Mouse (Mus musculus): ENCODE results near the gene Srcin1. TPM values are rescaled to one million over a fixed set of nuclear protein-coding genes. Genes with fewer than 3 reads are reported as not detected.

The Srcin1 gene
- polyA plus RNA-seq, 1 experiment from 2014 or later = 9.2 TPM

DNA sequence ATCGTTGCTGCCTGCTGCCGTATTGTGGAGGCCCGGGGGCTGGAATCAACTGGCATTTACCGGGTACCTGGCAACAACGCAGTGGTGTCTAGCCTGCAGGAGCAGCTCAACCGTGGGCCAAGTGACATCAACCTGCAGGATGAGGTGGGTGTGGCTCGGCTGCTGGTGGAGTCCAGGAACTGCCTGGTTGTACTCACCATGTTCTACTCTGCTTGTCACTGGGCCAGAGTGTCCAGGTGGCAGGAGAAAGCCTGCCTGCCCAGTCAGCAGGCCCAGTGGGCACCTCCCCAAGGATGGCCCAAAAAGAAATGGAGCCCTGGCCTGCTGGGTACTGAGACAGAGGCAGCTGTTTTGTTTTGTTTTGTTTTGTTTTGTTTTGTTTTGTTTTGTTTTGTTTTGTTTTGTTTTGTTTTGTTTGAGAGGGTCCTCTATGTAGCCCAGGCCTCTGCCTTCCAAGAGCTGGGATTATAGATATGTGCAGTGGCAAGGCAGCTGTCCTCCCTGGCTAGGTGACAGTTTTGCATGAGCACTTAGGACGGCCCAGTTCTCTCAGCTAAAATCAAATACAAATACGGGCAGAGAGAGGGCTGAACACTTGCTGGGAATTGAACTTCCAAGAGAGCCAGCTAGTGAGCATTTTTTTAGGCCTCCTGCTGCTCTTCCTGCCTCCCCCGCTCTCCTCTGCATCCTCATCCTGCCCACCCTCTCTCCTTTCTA lies 109.4 kb downstream of the Srcin1 start:
- H3K4me2 ChIP-seq (ENCODE audit: low read length) = no peak overlapping the region
- H3K36me3 ChIP-seq (ENCODE audit: control insufficient read depth, insufficient read depth, low read length) = peaks cover 26% of the 10 kb centered on the region
- no peak overlapping the region for H3K9ac ChIP-seq (ENCODE audit: low read depth, low read length)
- H3K27me3 ChIP-seq (ENCODE audit: control insufficient read depth, insufficient read depth, low read depth, low read length) = peaks cover under 1% of the 10 kb centered on the region; the same call in 1 of the 2 replicates
- no peaks in the 10 kb centered on the region for H3K4me1 ChIP-seq (ENCODE audit: control insufficient read depth, insufficient read depth, low read length)
- no peak for ATAC-seq
- H3K9me3 ChIP-seq (replicated peaks; ENCODE audit: control insufficient read depth, low read length, poor library complexity, severe bottlenecking) = no peaks in the 10 kb centered on the region
- H3K4me3 ChIP-seq (ENCODE audit: low read depth, low read length) = no peak overlapping the region
- H3K27ac ChIP-seq (ENCODE audit: low read length) = no peak overlapping the region
- 71% methylated on average over 10 of the region's 10 CpGs for WGBS

DNA sequence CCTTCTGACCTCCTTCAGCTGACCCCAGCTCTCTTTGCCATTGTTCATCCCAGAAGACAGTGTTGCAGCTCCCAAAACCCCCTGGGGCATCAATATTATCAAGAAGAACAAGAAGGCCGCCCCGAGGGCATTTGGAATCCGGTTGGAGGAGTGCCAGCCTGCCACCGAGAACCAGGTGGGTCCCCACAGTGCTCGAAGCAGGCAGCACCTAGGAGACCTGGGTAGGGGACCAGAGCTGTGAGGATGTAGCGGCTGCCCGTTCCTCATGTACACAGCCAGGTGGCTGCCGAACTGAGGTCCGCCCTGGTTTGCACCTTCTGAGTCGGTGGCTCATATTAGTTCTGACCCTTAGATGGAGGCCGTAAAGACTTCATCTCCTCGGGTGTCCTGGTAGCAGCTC lies 110.0 kb downstream of the Srcin1 start:
- peaks cover 26% of the 10 kb centered on the region for H3K36me3 ChIP-seq (ENCODE audit: control insufficient read depth, insufficient read depth, low read length)
- H3K4me1 ChIP-seq (ENCODE audit: control insufficient read depth, insufficient read depth, low read length) = no peaks in the 10 kb centered on the region
- H3K27me3 ChIP-seq (ENCODE audit: control insufficient read depth, insufficient read depth, low read depth, low read length) = peaks cover 4% of the 10 kb centered on the region
- 81% methylated on average over 12 of the region's 12 CpGs for WGBS
- no peaks in the 10 kb centered on the region for H3K9me3 ChIP-seq (replicated peaks; ENCODE audit: control insufficient read depth, low read length, poor library complexity, severe bottlenecking)
- no peak overlapping the region for H3K4me2 ChIP-seq (ENCODE audit: low read length)
- no peak overlapping the region for H3K4me3 ChIP-seq (ENCODE audit: low read depth, low read length)
- H3K9ac ChIP-seq (ENCODE audit: low read depth, low read length) = no peak overlapping the region
- no peak overlapping the region for H3K27ac ChIP-seq (ENCODE audit: low read length)
- ATAC-seq = no peak

DNA sequence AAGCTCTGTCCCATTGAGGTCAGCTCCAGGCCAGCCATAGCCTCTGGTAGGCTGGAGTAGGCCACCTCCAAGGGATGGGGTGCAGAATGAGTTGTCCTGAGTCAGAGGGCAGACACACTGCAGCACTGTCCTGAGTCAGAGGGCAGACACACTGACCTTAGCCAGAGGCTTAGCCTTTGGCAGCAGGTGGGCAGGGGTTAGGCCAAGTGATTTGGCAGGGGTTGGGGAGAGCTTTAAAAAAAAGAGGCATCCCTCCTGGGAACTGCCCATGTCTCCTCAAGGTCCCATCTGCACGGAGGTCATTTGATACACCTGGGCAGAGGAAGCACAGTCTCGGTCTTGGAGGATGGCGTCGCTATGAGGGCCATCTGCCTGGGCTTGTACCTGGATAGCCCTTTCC lies 112.0 kb downstream of the Srcin1 start:
- no peaks in the 10 kb centered on the region for H3K4me1 ChIP-seq (ENCODE audit: control insufficient read depth, insufficient read depth, low read length)
- no peak overlapping the region for H3K27ac ChIP-seq (ENCODE audit: low read length)
- H3K4me3 ChIP-seq (ENCODE audit: low read depth, low read length) = no peak overlapping the region
- no peak for ATAC-seq
- H3K27me3 ChIP-seq (ENCODE audit: control insufficient read depth, insufficient read depth, low read depth, low read length) = peaks cover 4% of the 10 kb centered on the region
- no peak overlapping the region for H3K4me2 ChIP-seq (ENCODE audit: low read length)
- H3K9me3 ChIP-seq (replicated peaks; ENCODE audit: control insufficient read depth, low read length, poor library complexity, severe bottlenecking) = no peaks in the 10 kb centered on the region
- H3K36me3 ChIP-seq (ENCODE audit: control insufficient read depth, insufficient read depth, low read length) = peaks cover 30% of the 10 kb centered on the region
- 86% methylated on average over 4 of the region's 4 CpGs for WGBS
- no peak overlapping the region for H3K9ac ChIP-seq (ENCODE audit: low read depth, low read length)

DNA sequence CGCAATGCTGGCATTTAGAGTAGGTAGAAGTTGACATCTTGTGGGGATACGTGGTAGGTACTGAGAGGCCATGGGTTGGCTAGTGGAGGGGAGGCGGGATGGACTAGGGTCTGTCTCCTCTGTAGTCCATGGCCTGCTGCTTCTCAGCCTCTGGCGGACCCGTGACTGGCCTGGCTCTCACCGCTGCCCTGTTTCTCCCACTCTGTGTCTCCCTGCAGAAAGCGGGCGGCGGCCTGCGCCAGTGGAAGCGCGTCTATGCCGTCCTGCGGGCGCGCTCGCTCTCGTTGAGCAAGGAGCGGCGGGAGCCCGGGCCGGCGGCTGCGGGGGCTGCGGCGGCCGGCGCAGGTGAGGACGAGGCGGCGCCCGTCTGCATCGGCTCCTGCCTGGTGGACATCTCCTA lies 112.8 kb downstream of the Srcin1 start:
- Histone ChIP-seq H3K27ac (ENCODE audit: low read length) (no peak overlapping the region), H3K9me3 (replicated peaks; ENCODE audit: control insufficient read depth, low read length, poor library complexity, severe bottlenecking) (no peaks in the 10 kb centered on the region), H3K36me3 (ENCODE audit: control insufficient read depth, insufficient read depth, low read length) (peaks cover 30% of the 10 kb centered on the region), H3K27me3 (ENCODE audit: control insufficient read depth, insufficient read depth, low read depth, low read length) (peaks cover 4% of the 10 kb centered on the region), H3K9ac (ENCODE audit: low read depth, low read length) (no peak overlapping the region), H3K4me1 (ENCODE audit: control insufficient read depth, insufficient read depth, low read length) (no peaks in the 10 kb centered on the region), H3K4me3 (ENCODE audit: low read depth, low read length) (no peak overlapping the region), H3K4me2 (ENCODE audit: low read length) (no peak overlapping the region)
- no peak for ATAC-seq
- WGBS = 49% methylated on average over 33 of the region's 33 CpGs

DNA sequence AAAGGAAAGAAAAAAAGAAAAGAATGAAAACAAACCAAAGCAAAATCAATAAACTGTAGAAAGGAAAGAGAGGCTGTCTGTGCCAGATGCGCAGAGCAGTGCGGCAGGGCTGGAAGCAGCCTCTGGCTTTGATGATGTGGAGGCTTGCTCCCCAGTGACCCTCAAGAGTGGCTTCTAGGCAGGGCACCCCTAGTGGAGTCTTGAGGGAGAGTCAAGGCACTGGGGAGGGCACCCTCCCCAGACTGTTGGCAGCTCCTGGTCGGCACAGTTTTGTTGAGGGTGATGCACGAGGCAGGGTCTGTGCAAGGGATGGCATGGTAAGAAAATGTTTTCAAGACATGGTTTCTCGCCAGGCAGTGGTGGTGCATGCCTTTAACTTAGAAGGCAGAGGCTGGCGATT lies 113.4 kb downstream of the Srcin1 start:
- Histone ChIP-seq H3K9me3 (replicated peaks; ENCODE audit: control insufficient read depth, low read length, poor library complexity, severe bottlenecking) (no peaks in the 10 kb centered on the region), H3K27ac (ENCODE audit: low read length) (no peak overlapping the region), H3K4me1 (ENCODE audit: control insufficient read depth, insufficient read depth, low read length) (no peaks in the 10 kb centered on the region), H3K9ac (ENCODE audit: low read depth, low read length) (no peak overlapping the region), H3K36me3 (ENCODE audit: control insufficient read depth, insufficient read depth, low read length) (peaks cover 30% of the 10 kb centered on the region), H3K4me3 (ENCODE audit: low read depth, low read length) (no peak overlapping the region), H3K4me2 (ENCODE audit: low read length) (no peak overlapping the region), H3K27me3 (ENCODE audit: control insufficient read depth, insufficient read depth, low read depth, low read length) (peaks cover 4% of the 10 kb centered on the region)
- ATAC-seq = no peak
- WGBS = 89% methylated on average over 6 of the region's 6 CpGs

DNA sequence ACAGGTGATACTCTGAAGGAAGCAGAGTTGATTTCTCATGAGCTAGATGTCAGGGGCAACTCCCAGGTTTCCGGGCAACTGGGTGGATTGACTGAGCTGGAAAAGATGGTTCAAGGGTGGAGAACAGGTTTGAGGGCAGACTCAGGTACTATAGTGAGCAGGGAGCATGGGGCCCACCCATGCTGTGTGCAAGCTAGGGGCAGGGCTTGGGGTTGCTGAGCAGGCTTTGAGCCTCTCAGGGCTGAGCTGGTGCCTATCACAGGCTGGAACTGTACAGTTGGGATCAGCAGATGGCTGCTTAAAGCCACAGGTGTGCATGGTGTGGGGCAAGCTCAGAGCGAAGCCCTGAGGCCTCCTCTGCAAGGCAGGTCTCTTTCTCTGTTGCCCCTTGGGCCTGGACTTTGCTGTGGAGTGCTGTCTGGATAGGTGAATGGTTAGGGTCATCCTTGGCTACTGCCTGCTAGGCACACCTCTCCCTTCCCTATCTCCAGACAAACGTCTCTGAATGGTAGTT lies 114.6 kb downstream of the Srcin1 start:
- Histone ChIP-seq H3K4me2 (ENCODE audit: low read length) (no peak overlapping the region), H3K27me3 (ENCODE audit: control insufficient read depth, insufficient read depth, low read depth, low read length) (peaks cover 4% of the 10 kb centered on the region), H3K36me3 (ENCODE audit: control insufficient read depth, insufficient read depth, low read length) (peaks cover 38% of the 10 kb centered on the region), H3K9ac (ENCODE audit: low read depth, low read length) (no peak overlapping the region), H3K4me1 (ENCODE audit: control insufficient read depth, insufficient read depth, low read length) (no peaks in the 10 kb centered on the region), H3K9me3 (replicated peaks; ENCODE audit: control insufficient read depth, low read length, poor library complexity, severe bottlenecking) (no peaks in the 10 kb centered on the region), H3K4me3 (ENCODE audit: low read depth, low read length) (no peak overlapping the region), H3K27ac (ENCODE audit: low read length) (no peak overlapping the region)
- WGBS = 98% methylated on average over 3 of the region's 3 CpGs
- no peak for ATAC-seq

Other genes with a start within 250 kb of the Srcin1 start
- 0.70 and 0.89 TPM in 2 replicates for gene Gpr179, start 224.1 kb downstream of the Srcin1 start, polyA plus RNA-seq (2015; fragmentation: Nextera tagmentation; extraction: Ambion mirVana)
- gene Socs7, start 213.6 kb downstream of the Srcin1 start, polyA plus RNA-seq (2015; fragmentation: Nextera tagmentation; extraction: Ambion mirVana) = 8.5 and 9.9 TPM in 2 replicates
- gene Arhgap23, start 160.7 kb downstream of the Srcin1 start, polyA plus RNA-seq (2015; fragmentation: Nextera tagmentation; extraction: Ambion mirVana) = 8.6 and 9.6 TPM in 2 replicates
- gene 4933428G20Rik, start 75.8 kb downstream of the Srcin1 start, polyA plus RNA-seq (2015; fragmentation: Nextera tagmentation; extraction: Ambion mirVana) = 1.2 and 1.3 TPM in 2 replicates
- gene Epop, start 53.5 kb upstream of the Srcin1 start, polyA plus RNA-seq (2015; fragmentation: Nextera tagmentation; extraction: Ambion mirVana) = 1.2 and 1.3 TPM in 2 replicates
- gene Mllt6, start 87.2 kb upstream of the Srcin1 start, polyA plus RNA-seq (2015; fragmentation: Nextera tagmentation; extraction: Ambion mirVana) = 3.3 and 3.5 TPM in 2 replicates
- 24.4 and 29.8 TPM in 2 replicates for gene Cisd3, start 109.6 kb upstream of the Srcin1 start, polyA plus RNA-seq (2015; fragmentation: Nextera tagmentation; extraction: Ambion mirVana)
- gene Pcgf2, start 124.3 kb upstream of the Srcin1 start, polyA plus RNA-seq (2015; fragmentation: Nextera tagmentation; extraction: Ambion mirVana) = 18.2 and 19.1 TPM in 2 replicates
- gene Psmb3, start 127.2 kb upstream of the Srcin1 start, polyA plus RNA-seq (2015; fragmentation: Nextera tagmentation; extraction: Ambion mirVana) = 387 and 401 TPM in 2 replicates
- 5.0 and 5.1 TPM in 2 replicates for gene Pip4k2b, start 168.5 kb upstream of the Srcin1 start, polyA plus RNA-seq (2015; fragmentation: Nextera tagmentation; extraction: Ambion mirVana)
- gene Cwc25, start 190.4 kb upstream of the Srcin1 start, polyA plus RNA-seq (2015; fragmentation: Nextera tagmentation; extraction: Ambion mirVana) = 15.9 and 17.2 TPM in 2 replicates
- gene 1700001P01Rik, start 199.7 kb upstream of the Srcin1 start, polyA plus RNA-seq (2015; fragmentation: Nextera tagmentation; extraction: Ambion mirVana) = 0.74 TPM in 1 of 2 replicates, not detected in the other
- 267 and 286 TPM in 2 replicates for gene Rpl23, start 206.3 kb upstream of the Srcin1 start, polyA plus RNA-seq (2015; fragmentation: Nextera tagmentation; extraction: Ambion mirVana)
- 194 and 202 TPM in 2 replicates for gene Lasp1, start 222.8 kb upstream of the Srcin1 start, polyA plus RNA-seq (2015; fragmentation: Nextera tagmentation; extraction: Ambion mirVana)

Measured in midbrain, embryonic 16.5 days (tissue).